ENCODE assay signal across 8 mouse cellular contexts in the genomic region with DNA sequence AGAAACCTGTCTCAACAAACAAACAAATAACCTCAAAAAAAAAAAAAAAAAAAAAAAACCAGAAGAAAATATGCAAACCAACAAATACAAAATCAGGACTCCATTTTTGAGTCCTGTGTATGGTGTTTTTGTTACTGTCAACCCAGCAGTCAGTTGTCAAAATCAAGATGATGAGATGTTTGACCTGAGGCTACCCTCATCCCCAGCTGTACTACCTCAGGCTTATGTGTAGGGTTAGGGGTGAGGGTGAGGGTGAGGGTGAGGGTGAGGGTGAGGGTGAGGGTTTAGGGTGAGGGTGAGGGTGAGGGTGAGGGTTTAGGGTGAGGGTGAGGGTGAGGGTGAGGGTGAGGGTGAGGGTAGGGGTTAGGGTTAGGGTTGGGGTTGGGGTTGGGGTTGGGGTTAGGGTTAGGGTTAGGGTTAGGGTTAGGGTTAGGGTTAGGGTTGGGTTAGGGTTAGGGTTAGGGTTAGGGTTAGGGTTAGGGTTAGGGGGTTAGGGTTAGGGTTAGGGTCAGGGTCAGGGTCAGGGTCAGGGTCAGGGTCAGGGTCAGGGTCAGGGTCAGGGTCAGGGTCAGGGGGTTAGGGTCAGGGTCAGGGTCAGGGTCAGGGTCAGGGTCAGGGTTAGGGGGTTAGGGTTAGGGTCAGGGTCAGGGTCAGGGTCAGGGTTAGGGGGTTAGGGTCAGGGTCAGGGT.
DNase-seq lines count a peak whose midpoint lies in the region; ATAC-seq and TF ChIP-seq lines count a peak whose summit lies in the region.
"Not testable (repeated sequence)": the region's sequence is repeated elsewhere in the genome, so short reads cannot be mapped to it uniquely, and the experiment has no call there.

No protein-coding gene starts in this region.

- TF ChIP-seq CTCF in brain, embryonic 14.5 days (IDR thresholded peaks at IDR 0.05; ENCODE audit: borderline replicate concordance, extremely low read depth, insufficient read depth, insufficient read length) = not testable (repeated sequence)

- DNase-seq in NIH3T3 (ENCODE audit: low read depth) = peak; percentile 15
- peak; percentile 38 for DNase-seq in brain, embryonic 14.5 days (ENCODE audit: low read depth)
- peak; percentile 8 to 9 for DNase-seq in cerebellum, postnatal 36 days
- DNase-seq in gastrocnemius, postnatal 4 days (ENCODE audit: low spot score in 2 of 2) = peak; percentile 17 to 70
- peak; percentile 6 to 25 for DNase-seq in kidney, postnatal 4 days
- DNase-seq in testis, postnatal 14 days (ENCODE audit: low spot score) = peak; percentile 54
- DNase-seq in urinary bladder, postnatal 14 days (ENCODE audit: low spot score) = peak; percentile 20

- ATAC-seq in neutrophil, adult 5-6 weeks (ENCODE audit: extremely low read depth, insufficient number of reproducible peaks, low FRiP score, poor library complexity, severe bottlenecking) = peak; percentile 33; the same call in 1 of the 2 replicates

- TF ChIP-seq POLR2A in brain, embryonic 14.5 days (IDR thresholded peaks at IDR 0.05; ENCODE audit: borderline replicate concordance, extremely low read depth, insufficient read depth, insufficient read length, poor library complexity, severe bottlenecking) = not testable (repeated sequence)

Comparison
In these comparisons a context has a peak if more than half of its experiments do, and no peak if none do; other contexts are left out.
1. Peak in every context shown above with its lines: DNase-seq and ATAC-seq.